Mouse (Mus musculus): Measurements from ENCODE around the gene 4932438A13Rik. TPM values are rescaled to one million over a fixed set of nuclear protein-coding genes. Genes with fewer than 3 reads are reported as not detected.

4932438A13Rik gene
- total and polyA plus RNA-seq, 2 experiments from 2014 or later, result 62.5 to 66.6 TPM

- WGBS, result 92% methylated on average over 3 of the region's 3 CpGs
- ATAC-seq, result no peak
Measured at GRCm38 (mm10) chr3:36830218-36830617, 32.7 kb upstream of the 4932438A13Rik start.

GRCm38 (mm10) chr3:36834426-36834825, 28.5 kb upstream of the 4932438A13Rik start:
- H3K36me3 ChIP-seq (ENCODE audit: insufficient read depth), result no peaks in the 10 kb centered on the region
- H3K9ac ChIP-seq, result no peak overlapping the region
- DNase-seq, result no peak
- TF ChIP-seq CTCF (IDR thresholded peaks at IDR 0.05; ENCODE audit: low read depth), result no peak
- no peak overlapping the region for H3K4me3 ChIP-seq (ENCODE audit: low read depth, low read length)
- H3K4me2 ChIP-seq (ENCODE audit: low read depth), result no peak overlapping the region
- no peaks in the 10 kb centered on the region; the same call in 1 of the 2 replicates for H3K27me3 ChIP-seq (ENCODE audit: insufficient read depth, low read length)
- H3K27ac ChIP-seq (ENCODE audit: low read depth, low read length), result no peak overlapping the region
- ATAC-seq, result no peak
- no peaks in the 10 kb centered on the region for H3K4me1 ChIP-seq (ENCODE audit: insufficient read depth)
- WGBS, result 70% methylated on average over 4 of the region's 4 CpGs
- no peaks in the 10 kb centered on the region for H3K9me3 ChIP-seq (ENCODE audit: low read length)

More at GRCm38 (mm10) chr3:36830218-36830617, 32.7 kb upstream of the 4932438A13Rik start:
- Histone ChIP-seq H3K36me3 (ENCODE audit: insufficient read depth) (no peaks in the 10 kb centered on the region), H3K27me3 (ENCODE audit: insufficient read depth, low read length) (no peaks in the 10 kb centered on the region), H3K9me3 (ENCODE audit: low read length) (no peaks in the 10 kb centered on the region), H3K4me1 (ENCODE audit: insufficient read depth) (0 out of 2 replicates have a peak, but pooled peaks cover 6% of the 10 kb centered on the region), H3K27ac (ENCODE audit: low read depth, low read length) (no peak overlapping the region), H3K9ac (no peak overlapping the region), H3K4me2 (ENCODE audit: low read depth) (no peak overlapping the region), H3K4me3 (ENCODE audit: low read depth, low read length) (no peak overlapping the region)
- DNase-seq, result no peak
- no peak for TF ChIP-seq CTCF (IDR thresholded peaks at IDR 0.05; ENCODE audit: low read depth)

GRCm38 (mm10) chr3:36834832-36835231, 28.1 kb upstream of the 4932438A13Rik start:
- H3K9ac ChIP-seq, result no peak overlapping the region
- no peak overlapping the region for H3K27ac ChIP-seq (ENCODE audit: low read depth, low read length)
- 92% methylated on average over 2 of the region's 2 CpGs for WGBS
- H3K27me3 ChIP-seq (ENCODE audit: insufficient read depth, low read length), result no peaks in the 10 kb centered on the region; the same call in 1 of the 2 replicates
- no peaks in the 10 kb centered on the region for H3K4me1 ChIP-seq (ENCODE audit: insufficient read depth)
- no peak overlapping the region for H3K4me2 ChIP-seq (ENCODE audit: low read depth)
- no peak for TF ChIP-seq CTCF (IDR thresholded peaks at IDR 0.05; ENCODE audit: low read depth)
- no peaks in the 10 kb centered on the region for H3K9me3 ChIP-seq (ENCODE audit: low read length)
- no peak overlapping the region for H3K4me3 ChIP-seq (ENCODE audit: low read depth, low read length)
- H3K36me3 ChIP-seq (ENCODE audit: insufficient read depth), result no peaks in the 10 kb centered on the region
- ATAC-seq (no peak), DNase-seq (no peak)

GRCm38 (mm10) chr3:36835525-36836203, 27.2 kb upstream of the 4932438A13Rik start:
- H3K4me1 ChIP-seq (ENCODE audit: insufficient read depth), result no peaks in the 10 kb centered on the region
- TF ChIP-seq CTCF (IDR thresholded peaks at IDR 0.05; ENCODE audit: low read depth), result peak; percentile 55
- no peaks in the 10 kb centered on the region; the same call in 1 of the 2 replicates for H3K27me3 ChIP-seq (ENCODE audit: insufficient read depth, low read length)
- DNase-seq (peak; percentile 50), ATAC-seq (peak; percentile 87)
- H3K4me3 ChIP-seq (ENCODE audit: low read depth, low read length), result no peak overlapping the region
- no peak overlapping the region; the same call in 1 of the 2 replicates for H3K9ac ChIP-seq
- H3K4me2 ChIP-seq (ENCODE audit: low read depth), result peak overlapping the region; percentile 35
- no peaks in the 10 kb centered on the region for H3K9me3 ChIP-seq (ENCODE audit: low read length)
- H3K36me3 ChIP-seq (ENCODE audit: insufficient read depth), result no peaks in the 10 kb centered on the region
- H3K27ac ChIP-seq (ENCODE audit: low read depth, low read length), result no peak overlapping the region
- 17% methylated on average over 18 of the region's 18 CpGs for WGBS

GRCm38 (mm10) chr3:36836833-36837232, 26.1 kb upstream of the 4932438A13Rik start:
- H3K36me3 ChIP-seq (ENCODE audit: insufficient read depth), result no peaks in the 10 kb centered on the region
- 92% methylated on average over 7 of the region's 7 CpGs for WGBS
- no peaks in the 10 kb centered on the region; the same call in 1 of the 2 replicates for H3K27me3 ChIP-seq (ENCODE audit: insufficient read depth, low read length)
- H3K4me3 ChIP-seq (ENCODE audit: low read depth, low read length), result no peak overlapping the region
- no peak overlapping the region for H3K9ac ChIP-seq
- ATAC-seq (no peak), DNase-seq (no peak)
- H3K4me2 ChIP-seq (ENCODE audit: low read depth), result no peak overlapping the region
- no peak for TF ChIP-seq CTCF (IDR thresholded peaks at IDR 0.05; ENCODE audit: low read depth)
- no peaks in the 10 kb centered on the region for H3K9me3 ChIP-seq (ENCODE audit: low read length)
- no peak overlapping the region for H3K27ac ChIP-seq (ENCODE audit: low read depth, low read length)
- H3K4me1 ChIP-seq (ENCODE audit: insufficient read depth), result no peaks in the 10 kb centered on the region

- no peak overlapping the region for H3K9ac ChIP-seq
- no peaks in the 10 kb centered on the region for H3K4me1 ChIP-seq (ENCODE audit: insufficient read depth)
- TF ChIP-seq CTCF (IDR thresholded peaks at IDR 0.05; ENCODE audit: low read depth), result peak; percentile 81
- no peaks in the 10 kb centered on the region for H3K9me3 ChIP-seq (ENCODE audit: low read length)
- WGBS, result 22% methylated on average over 12 of the region's 12 CpGs
- no peak overlapping the region for H3K4me3 ChIP-seq (ENCODE audit: low read depth, low read length)
- ATAC-seq (peak; percentile 86), DNase-seq (peak; percentile 57)
- no peak overlapping the region for H3K4me2 ChIP-seq (ENCODE audit: low read depth)
- H3K27me3 ChIP-seq (ENCODE audit: insufficient read depth, low read length), result no peaks in the 10 kb centered on the region; the same call in 1 of the 2 replicates
- no peaks in the 10 kb centered on the region for H3K36me3 ChIP-seq (ENCODE audit: insufficient read depth)
- no peak overlapping the region for H3K27ac ChIP-seq (ENCODE audit: low read depth, low read length)
Measured at GRCm38 (mm10) chr3:36840650-36841555, 22.0 kb upstream of the 4932438A13Rik start.

Measured in forebrain, postnatal 0 days (tissue).